Mouse (Mus musculus): Measurements from ENCODE around the gene Mt4. TPM values are rescaled to one million over a fixed set of nuclear protein-coding genes. Genes with fewer than 3 reads are reported as not detected.
A peak's percentile ranks its signal among the peaks of the same experiment; 100 is the strongest.
"Not testable (repeated sequence)": the region's sequence is repeated elsewhere in the genome, so short reads cannot be mapped to it uniquely, and the experiment has no call there.

Mt4 gene
- polyA plus RNA-seq, 1 experiment from 2014 or later, result not detected

GRCm38 (mm10) chr8:94113435-94113834 lies 23.6 kb upstream of the Mt4 start:
- WGBS, result 52% methylated on average over 1 of the region's 1 CpGs
- H3K36me3 ChIP-seq, result no peaks in the 10 kb centered on the region

DNA sequence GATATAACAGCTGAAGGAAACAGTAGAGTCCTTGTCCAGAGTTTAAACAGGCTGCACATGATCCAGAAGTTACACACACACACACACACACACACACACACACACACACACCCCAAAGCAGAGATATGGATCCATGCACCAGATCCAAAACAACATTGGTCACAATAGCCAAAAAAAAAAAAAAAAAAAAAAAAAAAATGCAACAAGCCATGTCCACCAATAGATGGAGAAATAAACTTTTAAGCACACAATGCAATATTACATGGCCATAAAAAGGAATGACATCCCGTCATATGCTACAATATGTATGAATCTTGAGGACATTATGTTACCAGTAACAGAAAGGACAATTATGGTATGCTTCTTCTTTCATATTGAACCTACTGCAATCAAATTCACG lies 23.0 kb upstream of the Mt4 start:
- no peak for ATAC-seq (ENCODE audit: low read depth)
- WGBS, result 86% methylated on average over 2 of the region's 2 CpGs

More at GRCm38 (mm10) chr8:94113435-94113834, 23.6 kb upstream of the Mt4 start:
- ATAC-seq (ENCODE audit: low read depth), result no peak
- Histone ChIP-seq H3K4me2 (no peak overlapping the region), H3K9me3 (no peaks in the 10 kb centered on the region), H3K27me3 (no peaks in the 10 kb centered on the region), H3K27ac (replicated peaks) (no peak overlapping the region), H3K4me3 (no peak overlapping the region), H3K9ac (no peak overlapping the region), H3K4me1 (replicated peaks) (peaks cover 8% of the 10 kb centered on the region)

DNA sequence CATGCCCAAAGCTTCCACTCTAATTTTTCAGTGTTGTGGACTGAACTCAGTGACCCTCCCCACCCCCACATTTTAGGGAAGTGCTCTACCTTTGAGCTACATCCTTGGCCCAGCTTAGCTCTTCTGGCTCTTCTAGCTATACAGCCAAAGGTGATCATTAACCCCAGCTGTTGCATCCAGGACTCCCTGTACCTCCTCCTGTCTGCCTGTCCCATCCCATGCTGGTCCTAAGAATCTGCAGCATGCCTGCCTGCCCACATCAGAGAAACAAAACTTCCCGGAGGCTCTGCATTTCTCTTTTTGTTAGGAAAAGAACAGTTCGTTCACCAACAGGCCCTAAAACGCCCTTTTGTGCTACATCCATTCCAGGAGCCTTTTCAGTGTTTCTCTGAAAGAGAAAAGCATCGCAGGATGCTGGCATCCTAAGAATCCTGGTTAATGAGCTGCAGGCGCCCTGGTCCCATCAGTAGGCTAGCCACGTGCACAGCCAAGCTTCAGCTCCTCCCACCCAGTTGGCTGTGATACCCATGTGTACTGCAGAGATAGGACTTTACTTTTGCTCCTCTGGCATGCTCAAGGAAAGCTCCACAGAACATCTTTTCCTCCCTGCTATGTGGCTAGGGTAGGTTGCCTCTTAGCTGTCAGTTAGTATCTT lies 18.1 kb upstream of the Mt4 start:
- peaks cover 35% of the 10 kb centered on the region for H3K4me1 ChIP-seq (replicated peaks)
- 2% methylated on average over 6 of the region's 6 CpGs for WGBS
- no peak overlapping the region for H3K4me3 ChIP-seq
- peak overlapping the region; percentile 36 for H3K4me2 ChIP-seq
- peak; percentile 93 for ATAC-seq (ENCODE audit: low read depth)
- no peaks in the 10 kb centered on the region for H3K36me3 ChIP-seq
- H3K9me3 ChIP-seq, result no peaks in the 10 kb centered on the region
- peak overlapping the region; percentile 27 for H3K9ac ChIP-seq
- peak overlapping the region; percentile 87 for H3K27ac ChIP-seq (replicated peaks)
- no peaks in the 10 kb centered on the region for H3K27me3 ChIP-seq

More for the DNA sequence above, 23.0 kb upstream of the Mt4 start:
- H3K4me3 ChIP-seq, result no peak overlapping the region
- H3K4me1 ChIP-seq (replicated peaks), result peaks cover 13% of the 10 kb centered on the region
- H3K9ac ChIP-seq, result no peak overlapping the region
- no peak overlapping the region for H3K4me2 ChIP-seq
- H3K27me3 ChIP-seq, result no peaks in the 10 kb centered on the region
- no peaks in the 10 kb centered on the region for H3K36me3 ChIP-seq
- no peak overlapping the region for H3K27ac ChIP-seq (replicated peaks)
- no peaks in the 10 kb centered on the region for H3K9me3 ChIP-seq

- ATAC-seq (ENCODE audit: low read depth), result no peak
- Histone ChIP-seq H3K4me3 (no peak overlapping the region), H3K27ac (replicated peaks) (no peak overlapping the region), H3K27me3 (no peaks in the 10 kb centered on the region), H3K9me3 (no peaks in the 10 kb centered on the region), H3K9ac (no peak overlapping the region), H3K4me2 (no peak overlapping the region), H3K36me3 (no peaks in the 10 kb centered on the region), H3K4me1 (replicated peaks) (peaks cover 35% of the 10 kb centered on the region)
- WGBS, result 79% methylated on average over 9 of the region's 9 CpGs
Measured at GRCm38 (mm10) chr8:94121625-94122024, 15.4 kb upstream of the Mt4 start.

- Histone ChIP-seq H3K4me2 (no peak overlapping the region), H3K9ac (no peak overlapping the region), H3K4me3 (no peak overlapping the region), H3K9me3 (no peaks in the 10 kb centered on the region), H3K4me1 (replicated peaks) (peaks cover 37% of the 10 kb centered on the region), H3K27me3 (no peaks in the 10 kb centered on the region), H3K36me3 (no peaks in the 10 kb centered on the region), H3K27ac (replicated peaks) (no peak overlapping the region)
- WGBS, result 48% methylated on average over 8 of the region's 8 CpGs
- no peak for ATAC-seq (ENCODE audit: low read depth)
Measured at GRCm38 (mm10) chr8:94122711-94123468, 14.1 kb upstream of the Mt4 start.

- ATAC-seq (ENCODE audit: low read depth), result no peak
- no peak overlapping the region; the same call in 1 of the 2 replicates for H3K27ac ChIP-seq (replicated peaks)
- WGBS, result 49% methylated on average over 6 of the region's 6 CpGs
Measured at GRCm38 (mm10) chr8:94127711-94128110, 9.3 kb upstream of the Mt4 start.

DNA sequence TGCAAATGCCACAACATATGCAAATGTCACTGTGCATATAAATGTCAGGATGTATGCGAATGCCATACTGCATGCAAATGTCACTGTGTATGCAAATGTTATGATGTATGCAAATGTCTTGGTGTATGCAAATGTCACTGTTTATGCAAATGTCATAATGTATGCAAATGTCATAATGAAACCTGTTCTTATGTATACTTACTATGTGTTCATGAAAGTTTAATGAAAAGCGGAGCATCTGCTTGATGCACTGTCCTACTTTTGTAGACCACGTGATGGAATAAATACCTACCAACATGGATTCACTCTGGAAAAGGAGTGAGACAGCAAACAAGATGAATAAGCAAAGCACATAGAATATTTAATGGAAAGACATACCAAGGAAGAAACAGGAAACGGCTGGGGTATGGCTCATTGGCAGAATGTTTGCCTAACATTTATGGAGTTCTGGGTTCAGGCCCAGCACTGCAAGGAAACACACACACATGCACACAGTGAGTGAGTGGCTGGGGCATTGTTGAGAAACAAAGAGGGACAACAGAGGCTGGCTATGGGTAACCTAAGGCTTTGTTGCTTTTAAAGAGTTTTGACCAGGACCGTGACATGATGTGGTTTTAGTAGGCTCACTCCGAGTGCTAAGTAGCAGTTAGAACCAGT lies 7.7 kb upstream of the Mt4 start:
- no peak overlapping the region for H3K9ac ChIP-seq
- H3K4me1 ChIP-seq (replicated peaks), result 0 out of 2 replicates have a peak, but pooled peaks cover 4% of the 10 kb centered on the region
- H3K9me3 ChIP-seq, result no peaks in the 10 kb centered on the region; the same call in 1 of the 2 replicates
- H3K4me2 ChIP-seq, result no peak overlapping the region
- H3K36me3 ChIP-seq, result no peaks in the 10 kb centered on the region
- H3K27ac ChIP-seq (replicated peaks), result no peak overlapping the region
- WGBS, result 68% methylated on average over 6 of the region's 6 CpGs
- no peak for ATAC-seq (ENCODE audit: low read depth)
- H3K4me3 ChIP-seq, result no peak overlapping the region
- H3K27me3 ChIP-seq, result no peaks in the 10 kb centered on the region

More at GRCm38 (mm10) chr8:94127711-94128110, 9.3 kb upstream of the Mt4 start:
- Histone ChIP-seq H3K4me3 (no peak overlapping the region), H3K27me3 (no peaks in the 10 kb centered on the region), H3K9me3 (no peaks in the 10 kb centered on the region), H3K9ac (no peak overlapping the region), H3K4me1 (replicated peaks) (peaks cover 13% of the 10 kb centered on the region), H3K36me3 (no peaks in the 10 kb centered on the region), H3K4me2 (no peak overlapping the region)

GRCm38 (mm10) chr8:94130126-94130525 lies 6.9 kb upstream of the Mt4 start:
- no peaks in the 10 kb centered on the region for H3K36me3 ChIP-seq
- ATAC-seq (ENCODE audit: low read depth), result no peak
- no peak overlapping the region for H3K4me2 ChIP-seq
- H3K4me3 ChIP-seq, result no peak overlapping the region
- no peak overlapping the region for H3K9ac ChIP-seq
- H3K9me3 ChIP-seq, result no peaks in the 10 kb centered on the region; the same call in 1 of the 2 replicates
- no peak overlapping the region for H3K27ac ChIP-seq (replicated peaks)
- 0 out of 2 replicates have a peak, but pooled peaks cover 4% of the 10 kb centered on the region for H3K4me1 ChIP-seq (replicated peaks)
- WGBS, result 92% methylated on average over 4 of the region's 4 CpGs
- H3K27me3 ChIP-seq, result no peaks in the 10 kb centered on the region

DNA sequence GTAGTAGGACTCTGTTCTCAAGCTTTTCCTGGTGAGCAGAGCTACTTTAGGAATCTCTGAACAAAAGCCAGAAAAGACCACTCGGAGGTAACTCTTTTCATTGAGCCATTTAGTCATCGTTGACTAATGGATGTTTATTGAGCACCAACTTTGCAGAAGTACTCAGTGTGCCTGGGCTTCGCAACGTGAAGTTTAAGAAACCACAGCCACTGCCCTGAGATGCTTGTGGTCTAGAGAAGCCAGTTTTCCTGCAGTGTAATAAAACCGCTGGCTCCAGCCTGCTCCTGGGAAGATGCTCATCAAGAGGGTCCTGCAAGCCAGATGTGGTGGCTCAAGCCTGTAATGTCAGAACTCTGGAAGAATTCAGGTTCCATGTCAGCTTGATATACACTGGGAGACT lies 4.9 kb upstream of the Mt4 start:
- Histone ChIP-seq H3K27me3 (no peaks in the 10 kb centered on the region), H3K36me3 (no peaks in the 10 kb centered on the region), H3K4me2 (no peak overlapping the region), H3K4me1 (replicated peaks) (0 out of 2 replicates have a peak, but pooled peaks cover 4% of the 10 kb centered on the region), H3K4me3 (no peak overlapping the region), H3K9me3 (no peaks in the 10 kb centered on the region; the same call in 1 of the 2 replicates), H3K9ac (no peak overlapping the region), H3K27ac (replicated peaks) (no peak overlapping the region)
- ATAC-seq (ENCODE audit: low read depth), result no peak
- WGBS, result 63% methylated on average over 5 of the region's 5 CpGs

DNA sequence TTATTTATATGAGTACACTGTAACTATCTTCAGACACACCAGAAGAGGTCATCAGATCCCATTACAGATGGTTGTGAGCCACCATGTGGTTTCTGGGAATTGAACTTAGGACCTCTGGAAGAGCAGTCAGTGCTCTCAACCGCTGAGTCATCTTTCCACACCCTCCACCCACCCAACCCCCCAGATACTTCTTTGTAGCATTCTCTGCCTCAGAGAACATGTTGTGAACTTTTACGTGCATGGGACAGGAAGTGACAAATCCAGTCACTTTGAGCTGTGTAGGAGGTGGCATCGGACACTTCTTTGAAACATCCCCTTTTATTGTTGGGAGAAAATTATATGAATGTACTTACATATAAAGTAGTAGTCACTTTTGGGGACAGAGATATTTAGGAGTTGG lies 2.4 kb upstream of the Mt4 start:
- H3K9me3 ChIP-seq; H3K4me1 ChIP-seq (replicated peaks); H3K27ac ChIP-seq (replicated peaks); H3K4me2 ChIP-seq; H3K36me3 ChIP-seq; ATAC-seq (ENCODE audit: low read depth); H3K4me3 ChIP-seq; H3K27me3 ChIP-seq; H3K9ac ChIP-seq: not testable (repeated sequence)
- 76% methylated on average over 3 of the region's 3 CpGs for WGBS

GRCm38 (mm10) chr8:94135556-94135955 lies 1.4 kb upstream of the Mt4 start:
- no peaks in the 10 kb centered on the region for H3K36me3 ChIP-seq
- H3K4me2 ChIP-seq, result no peak overlapping the region
- no peak overlapping the region for H3K4me3 ChIP-seq
- WGBS, result 89% methylated on average over 6 of the region's 6 CpGs
- ATAC-seq (ENCODE audit: low read depth), result no peak
- H3K27ac ChIP-seq (replicated peaks), result no peak overlapping the region
- H3K27me3 ChIP-seq, result no peaks in the 10 kb centered on the region
- no peaks in the 10 kb centered on the region; the same call in 1 of the 2 replicates for H3K9me3 ChIP-seq
- H3K9ac ChIP-seq, result no peak overlapping the region
- H3K4me1 ChIP-seq (replicated peaks), result no peaks in the 10 kb centered on the region

- Histone ChIP-seq H3K4me1 (replicated peaks) (no peaks in the 10 kb centered on the region), H3K36me3 (no peaks in the 10 kb centered on the region)
Measured at GRCm38 (mm10) chr8:94136192-94136591, 805 bp upstream of the Mt4 start.

More at GRCm38 (mm10) chr8:94136192-94136591, 805 bp upstream of the Mt4 start:
- ATAC-seq (ENCODE audit: low read depth), result no peak
- H3K9ac ChIP-seq, result no peak overlapping the region
- no peak overlapping the region for H3K4me2 ChIP-seq
- 80% methylated on average over 7 of the region's 7 CpGs for WGBS
- H3K27me3 ChIP-seq, result no peaks in the 10 kb centered on the region
- no peaks in the 10 kb centered on the region; the same call in 1 of the 2 replicates for H3K9me3 ChIP-seq
- no peak overlapping the region for H3K27ac ChIP-seq (replicated peaks)
- no peak overlapping the region for H3K4me3 ChIP-seq

All from neural tube, embryonic 13.5 days (tissue).